Mouse (Mus musculus) E14TG2a.4 (cell line): ENCODE data around the gene Cetn4.
A peak's percentile ranks its signal among the peaks of the same experiment; 100 is the strongest.

Experiments used
- H3K27me3 ChIP-seq: 2 replicates; pipeline ENCODE4 v1.6.1; 2014; ENCODE audit warnings: low read length, control low read depth; ENCODE audit not compliant: insufficient read depth
- H3K36me3 ChIP-seq: 2 replicates; pipeline ENCODE4 v1.6.1; 2014; ENCODE audit warnings: low read length, control low read depth; ENCODE audit not compliant: insufficient read depth
- H3K4me1 ChIP-seq: replicated peaks from 2 replicates; pipeline ENCODE4 v1.6.1; 2014; ENCODE audit warnings: low read depth, low read length, control low read depth
- H3K4me3 ChIP-seq: replicated peaks from 2 replicates; pipeline ENCODE4 v1.5.1; 2014; ENCODE audit warnings: mild to moderate bottlenecking, low read length
- H3K9me3 ChIP-seq: 2 replicates; pipeline ENCODE4 v1.6.1; 2014; ENCODE audit warnings: low read length, control low read depth
- CTCF ChIP-seq: conservative IDR thresholded peaks from 2 replicates; pipeline ENCODE4 v1.5.1; 2014; ENCODE audit warnings: low read length
- NANOG ChIP-seq: IDR thresholded peaks from 2 replicates; pipeline ENCODE4 v1.6.1; 2014; ENCODE audit warnings: borderline replicate concordance, low read length, mixed read lengths
- POU5F1 ChIP-seq: IDR thresholded peaks from 2 replicates; pipeline ENCODE4 v1.6.1; 2014; ENCODE audit warnings: low read length, borderline replicate concordance

Cetn4 gene

DNA sequence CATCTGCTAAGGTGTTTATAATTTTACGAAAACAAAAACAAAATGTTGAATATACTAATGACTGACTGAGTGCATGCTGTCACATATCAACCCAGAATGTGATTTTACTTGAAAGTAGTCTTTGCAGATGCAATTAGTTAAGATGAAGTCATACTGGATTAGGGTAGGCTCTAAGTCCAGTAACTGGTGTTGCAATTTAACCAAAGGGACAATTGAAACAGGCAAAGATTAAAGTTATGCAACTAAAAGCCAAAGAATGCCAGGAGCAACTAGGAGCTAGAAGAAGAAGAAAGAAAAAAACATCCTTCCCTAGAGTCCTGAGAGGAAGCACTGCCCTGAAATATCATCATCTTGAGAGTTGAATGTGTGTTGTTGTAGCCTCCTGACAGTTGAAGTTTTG, 3.7 kb upstream of the Cetn4 start:
- Histone ChIP-seq H3K4me1 (peaks cover 6% of the 10 kb centered on the region), H3K27me3 (no peaks in the 10 kb centered on the region), H3K9me3 (no peaks in the 10 kb centered on the region), H3K36me3 (peaks cover 27% of the 10 kb centered on the region), H3K4me3 (no peak overlapping the region)
- TF ChIP-seq CTCF: no peak
- TF ChIP-seq POU5F1: no peak
- TF ChIP-seq NANOG: no peak

DNA sequence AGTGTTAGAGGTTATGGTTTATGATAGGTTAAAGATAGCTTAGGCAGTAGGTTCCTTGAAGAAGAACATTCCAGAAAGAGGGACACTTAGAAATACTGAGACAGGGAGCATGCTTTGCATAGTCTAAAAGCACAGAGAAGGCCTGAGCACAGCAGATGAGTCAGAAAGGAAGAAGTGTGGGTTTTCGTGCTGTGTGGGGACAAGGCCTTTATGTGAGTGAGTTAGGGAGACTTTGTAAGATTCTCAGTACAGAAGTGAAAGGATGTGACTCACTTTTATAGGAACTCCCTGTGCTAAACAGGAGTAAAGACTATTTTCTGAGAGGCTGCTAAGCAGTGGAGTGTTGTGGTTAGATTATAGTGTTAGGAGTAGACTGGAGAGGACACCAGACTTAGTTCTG, 863 bp upstream of the Cetn4 start:
- H3K36me3 ChIP-seq: 0 out of 2 replicates have a peak, but pooled peaks cover 4% of the 10 kb centered on the region
- TF ChIP-seq NANOG: no peak
- TF ChIP-seq POU5F1: no peak
- no peak for TF ChIP-seq CTCF
- peaks cover 6% of the 10 kb centered on the region for H3K4me1 ChIP-seq
- H3K27me3 ChIP-seq: peaks cover 2% of the 10 kb centered on the region; the same call in 1 of the 2 replicates
- no peaks in the 10 kb centered on the region for H3K9me3 ChIP-seq
- H3K4me3 ChIP-seq: peak overlapping the region; percentile 84; the same call in 1 of the 2 replicates

DNA sequence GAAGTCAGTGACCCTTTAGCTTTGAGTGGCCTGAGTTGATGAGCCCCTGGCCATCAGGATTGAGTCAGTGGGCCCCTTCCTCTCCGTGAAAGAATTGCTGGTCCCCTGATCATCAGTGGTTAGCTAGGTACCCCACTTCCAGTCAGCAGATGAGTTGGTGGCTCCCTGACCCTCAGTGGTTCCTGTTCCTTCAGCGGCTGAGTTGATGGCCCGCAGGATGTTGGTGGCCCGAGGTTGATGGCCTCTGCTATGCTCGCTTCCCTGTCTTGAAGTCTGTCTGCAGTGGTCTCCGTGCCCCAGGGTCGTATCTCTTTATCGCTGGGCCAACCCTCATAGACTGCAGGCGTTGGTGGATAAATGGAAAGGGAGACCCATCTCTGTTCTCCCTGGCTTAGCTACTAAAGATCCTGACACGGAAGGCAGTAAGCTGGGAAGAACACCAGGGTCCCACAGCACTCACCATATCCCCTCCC, 575 bp downstream of the Cetn4 start:
- Histone ChIP-seq H3K9me3 (no peaks in the 10 kb centered on the region), H3K4me3 (peak overlapping the region; percentile 84), H3K27me3 (peaks cover 2% of the 10 kb centered on the region; the same call in 1 of the 2 replicates), H3K36me3 (0 out of 2 replicates have a peak, but pooled peaks cover 4% of the 10 kb centered on the region), H3K4me1 (peaks cover 6% of the 10 kb centered on the region)
- TF ChIP-seq NANOG: no peak
- TF ChIP-seq CTCF: no peak
- no peak for TF ChIP-seq POU5F1

DNA sequence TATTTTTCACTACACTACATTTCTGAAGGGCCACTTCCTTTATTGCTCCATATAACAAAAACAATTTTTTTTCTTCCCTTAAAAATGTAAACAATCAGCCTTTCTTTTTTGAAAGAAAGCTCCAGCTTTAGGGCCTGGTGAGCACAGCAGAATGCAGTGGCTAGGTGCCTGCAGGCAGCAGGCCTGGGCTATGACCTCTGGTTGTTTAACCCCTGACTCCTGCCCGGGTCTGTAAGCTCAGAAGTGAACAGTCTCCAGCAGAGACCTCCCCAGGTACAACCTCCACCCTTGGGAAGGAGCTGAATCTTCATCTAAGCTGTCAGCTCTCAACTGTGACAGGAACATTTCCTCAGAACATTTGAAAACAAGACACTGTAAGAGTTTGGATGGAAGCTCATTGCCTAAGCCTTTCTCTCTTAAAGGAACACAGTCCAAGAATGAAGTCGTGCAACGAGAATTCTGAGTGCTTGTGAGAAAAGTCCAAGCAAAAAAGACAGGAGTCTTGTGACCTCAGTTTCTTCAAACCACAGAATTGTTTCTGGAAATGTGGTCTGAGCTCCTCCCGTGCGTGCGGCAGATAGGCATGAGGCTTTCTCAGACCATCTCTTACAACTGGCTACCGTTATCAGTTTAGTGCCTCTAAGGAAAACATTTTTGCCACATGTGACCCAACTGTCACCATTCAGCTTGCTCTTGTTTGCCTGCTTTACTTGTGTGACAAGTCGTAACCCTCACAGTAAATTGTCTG, 8.9 kb downstream of the Cetn4 start:
- peaks cover 7% of the 10 kb centered on the region; the same call in 1 of the 2 replicates for H3K9me3 ChIP-seq
- no peak overlapping the region for H3K4me3 ChIP-seq
- no peaks in the 10 kb centered on the region for H3K27me3 ChIP-seq
- H3K4me1 ChIP-seq: peaks cover 9% of the 10 kb centered on the region
- H3K36me3 ChIP-seq: no peaks in the 10 kb centered on the region
- TF ChIP-seq CTCF (no peak), POU5F1 (no peak)

DNA sequence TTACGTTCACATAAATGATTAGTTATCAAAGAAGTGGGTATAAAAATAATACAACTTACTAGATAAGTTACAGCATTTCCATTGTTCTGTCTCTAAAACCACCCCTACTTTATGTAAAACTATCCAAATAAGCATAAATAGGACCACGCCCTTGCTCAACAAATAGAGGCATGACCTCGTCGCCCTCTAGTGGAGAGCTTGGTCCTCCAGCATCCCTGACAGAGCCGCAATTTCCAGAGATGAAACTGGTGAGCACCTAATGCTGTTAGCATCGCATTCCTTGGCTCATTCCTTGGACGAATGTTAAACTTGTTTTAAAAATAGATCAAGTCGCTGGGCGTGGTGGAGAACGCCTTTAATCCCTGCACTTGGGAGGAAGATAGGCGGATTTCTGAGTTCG, 9.8 kb downstream of the Cetn4 start:
- Histone ChIP-seq H3K36me3 (no peaks in the 10 kb centered on the region), H3K27me3 (no peaks in the 10 kb centered on the region), H3K9me3 (peaks cover 7% of the 10 kb centered on the region; the same call in 1 of the 2 replicates), H3K4me1 (peaks cover 9% of the 10 kb centered on the region), H3K4me3 (no peak overlapping the region)
- TF ChIP-seq CTCF: peak; percentile 75
- TF ChIP-seq NANOG: no peak

GRCm38 (mm10) chr3:37299470-37299869, 13.0 kb downstream of the Cetn4 start:
- no peaks in the 10 kb centered on the region for H3K36me3 ChIP-seq
- TF ChIP-seq CTCF (no peak), NANOG (no peak), POU5F1 (no peak)
- H3K9me3 ChIP-seq: peaks cover 12% of the 10 kb centered on the region
- no peak overlapping the region for H3K4me3 ChIP-seq
- peaks cover 9% of the 10 kb centered on the region for H3K4me1 ChIP-seq
- no peaks in the 10 kb centered on the region for H3K27me3 ChIP-seq

- Histone ChIP-seq H3K4me3 (no peak overlapping the region), H3K9me3 (peaks cover 14% of the 10 kb centered on the region), H3K27me3 (no peaks in the 10 kb centered on the region), H3K4me1 (no peaks in the 10 kb centered on the region), H3K36me3 (no peaks in the 10 kb centered on the region)
- no peak for TF ChIP-seq NANOG
- no peak for TF ChIP-seq POU5F1
- TF ChIP-seq CTCF: no peak
These were observed 19.9 kb downstream of the Cetn4 start for GRCm38 (mm10) chr3:37292654-37293053.

DNA sequence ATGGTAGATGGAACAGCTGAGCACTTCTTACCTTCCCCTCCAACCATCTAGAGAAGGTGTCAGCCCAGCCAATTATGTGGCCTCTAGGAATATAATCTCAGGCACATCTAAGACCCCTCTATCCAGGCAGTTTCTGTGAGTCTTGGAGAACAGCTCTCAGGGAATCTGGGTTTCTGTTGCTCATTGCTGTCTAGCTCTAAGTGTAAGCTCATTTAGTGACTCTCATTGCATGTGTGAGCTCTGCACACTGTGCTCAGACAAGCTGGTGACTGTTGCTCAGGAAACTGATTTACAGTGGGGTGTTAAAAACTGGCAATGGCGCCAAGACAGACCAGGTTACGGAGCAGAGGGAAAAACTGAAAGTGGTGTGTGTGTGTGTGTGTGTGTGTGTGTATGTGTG, 20.6 kb downstream of the Cetn4 start:
- no peaks in the 10 kb centered on the region for H3K36me3 ChIP-seq
- H3K27me3 ChIP-seq: no peaks in the 10 kb centered on the region

More for the DNA sequence above, 20.6 kb downstream of the Cetn4 start:
- Histone ChIP-seq H3K9me3 (peaks cover 14% of the 10 kb centered on the region), H3K4me1 (no peaks in the 10 kb centered on the region), H3K4me3 (no peak overlapping the region)
- TF ChIP-seq POU5F1 (no peak), CTCF (no peak), NANOG (no peak)
